Mouse (Mus musculus) heart, embryonic 11.5 days (tissue): ENCODE measurements around the gene Hsp90ab1. TPM values are rescaled to one million over a fixed set of nuclear protein-coding genes. Genes with fewer than 3 reads are reported as not detected.

Experiments used
- ATAC-seq: fragments of 200-750 bp; cut with Nextera tagmentation; replicated peaks from 2 replicates; pipeline ENCODE4 v1.8.0; 2017; ENCODE audit warnings: moderate library complexity; ENCODE audit not compliant: insufficient number of reproducible peaks, low FRiP score, low TSS enrichment
- H3K27ac ChIP-seq: fragments of 300-500 bp; sonication (generic); 2 replicates; pipeline ENCODE4 v1.5.1; 2014; ENCODE audit warnings: mild to moderate bottlenecking, low read depth, low read length
- H3K27me3 ChIP-seq: fragments of 300-500 bp; sonication (generic); 2 replicates; pipeline ENCODE4 v1.6.1; 2014; ENCODE audit warnings: mild to moderate bottlenecking, low read length, mixed read lengths; ENCODE audit not compliant: control insufficient read depth, insufficient read depth
- H3K36me3 ChIP-seq: fragments of 300-500 bp; sonication (generic); 2 replicates; pipeline ENCODE4 v1.6.1; 2014; ENCODE audit warnings: mild to moderate bottlenecking, low read length, moderate library complexity, mixed read lengths; ENCODE audit not compliant: control insufficient read depth, insufficient read depth
- H3K4me1 ChIP-seq: fragments of 300-500 bp; sonication (generic); 2 replicates; pipeline ENCODE4 v1.6.1; 2014; ENCODE audit warnings: low read length; ENCODE audit not compliant: control insufficient read depth, insufficient read depth
- H3K4me2 ChIP-seq: fragments of 300-500 bp; sonication (generic); 2 replicates; pipeline ENCODE4 v1.6.1; 2014; ENCODE audit warnings: mild to moderate bottlenecking, moderate library complexity
- H3K4me3 ChIP-seq: fragments of 300-500 bp; sonication (generic); 2 replicates; pipeline ENCODE4 v1.5.1; 2014; ENCODE audit warnings: low read depth, low read length
- H3K9ac ChIP-seq: fragments of 300-500 bp; sonication (generic); 2 replicates; pipeline ENCODE4 v1.6.1; 2014; ENCODE audit warnings: mild to moderate bottlenecking, low read depth, low read length, moderate library complexity
- H3K9me3 ChIP-seq: fragments of 300-500 bp; sonication (generic); replicated peaks from 2 replicates; pipeline ENCODE4 v1.6.1; 2016; ENCODE audit warnings: low read length; ENCODE audit not compliant: control insufficient read depth
- WGBS: fragments of 180-500 bp; shearing (Covaris S2); extraction: QIAGEN DNeasy Blood & Tissue Kit; methylation state at CpG from one replicate; pipeline ENCODE4 v1.1.7; 2014; ENCODE audit not compliant: insufficient replicate concordance; 5-methylcytosine and 5-hydroxymethylcytosine counted together
- polyA plus RNA-seq: library from polyadenylated mRNA; unstranded; fragments of >200 nt; fragmentation: Nextera tagmentation; extraction: Ambion mirVana; gene quantifications from 2 replicates; pipeline ENCODE4 v1.2.1, GENCODE M21; 2014

Hsp90ab1 gene
- polyA plus RNA-seq, 1 experiment from 2014 or later = 1,495 TPM

- peak; percentile 57; the same call in 1 of the 2 replicates for ATAC-seq
- WGBS = 26% methylated on average over 5 of the region's 5 CpGs
- Histone ChIP-seq H3K4me1 (peaks cover 9% of the 10 kb centered on the region), H3K4me2 (peak overlapping the region; percentile 9; the same call in 1 of the 2 replicates), H3K4me3 (no peak overlapping the region), H3K36me3 (no peaks in the 10 kb centered on the region), H3K9me3 (no peaks in the 10 kb centered on the region), H3K27ac (peak overlapping the region; percentile 62), H3K27me3 (no peaks in the 10 kb centered on the region), H3K9ac (no peak overlapping the region)
These were observed 37.2 kb upstream of the Hsp90ab1 start for GRCm38 (mm10) chr17:45610144-45610866.

DNA sequence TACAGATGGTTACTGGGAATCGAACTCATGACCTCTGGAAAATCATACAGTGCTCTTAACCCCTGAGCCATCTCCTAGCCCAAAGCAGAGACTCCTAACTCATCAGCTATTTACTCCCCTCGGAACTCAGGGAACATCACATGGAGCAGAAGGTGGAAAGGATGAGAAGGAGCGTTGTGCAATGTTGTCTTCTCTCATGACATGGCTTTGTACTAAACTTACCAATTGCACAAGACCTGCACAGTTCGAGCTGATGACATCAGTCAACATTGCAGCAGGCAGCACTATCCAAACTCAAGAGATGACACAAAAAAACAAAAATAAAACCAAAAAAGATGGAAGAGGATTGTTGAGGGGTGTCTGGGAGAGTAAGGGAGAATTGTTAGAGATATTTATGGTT, 35.3 kb upstream of the Hsp90ab1 start:
- no peak overlapping the region for H3K27ac ChIP-seq
- ATAC-seq = no peak
- no peak overlapping the region for H3K4me2 ChIP-seq
- H3K4me3 ChIP-seq = no peak overlapping the region
- WGBS = 88% methylated on average over 4 of the region's 4 CpGs
- H3K4me1 ChIP-seq = peaks cover 9% of the 10 kb centered on the region
- no peaks in the 10 kb centered on the region for H3K9me3 ChIP-seq
- no peaks in the 10 kb centered on the region for H3K36me3 ChIP-seq
- no peak overlapping the region for H3K9ac ChIP-seq
- no peaks in the 10 kb centered on the region for H3K27me3 ChIP-seq

DNA sequence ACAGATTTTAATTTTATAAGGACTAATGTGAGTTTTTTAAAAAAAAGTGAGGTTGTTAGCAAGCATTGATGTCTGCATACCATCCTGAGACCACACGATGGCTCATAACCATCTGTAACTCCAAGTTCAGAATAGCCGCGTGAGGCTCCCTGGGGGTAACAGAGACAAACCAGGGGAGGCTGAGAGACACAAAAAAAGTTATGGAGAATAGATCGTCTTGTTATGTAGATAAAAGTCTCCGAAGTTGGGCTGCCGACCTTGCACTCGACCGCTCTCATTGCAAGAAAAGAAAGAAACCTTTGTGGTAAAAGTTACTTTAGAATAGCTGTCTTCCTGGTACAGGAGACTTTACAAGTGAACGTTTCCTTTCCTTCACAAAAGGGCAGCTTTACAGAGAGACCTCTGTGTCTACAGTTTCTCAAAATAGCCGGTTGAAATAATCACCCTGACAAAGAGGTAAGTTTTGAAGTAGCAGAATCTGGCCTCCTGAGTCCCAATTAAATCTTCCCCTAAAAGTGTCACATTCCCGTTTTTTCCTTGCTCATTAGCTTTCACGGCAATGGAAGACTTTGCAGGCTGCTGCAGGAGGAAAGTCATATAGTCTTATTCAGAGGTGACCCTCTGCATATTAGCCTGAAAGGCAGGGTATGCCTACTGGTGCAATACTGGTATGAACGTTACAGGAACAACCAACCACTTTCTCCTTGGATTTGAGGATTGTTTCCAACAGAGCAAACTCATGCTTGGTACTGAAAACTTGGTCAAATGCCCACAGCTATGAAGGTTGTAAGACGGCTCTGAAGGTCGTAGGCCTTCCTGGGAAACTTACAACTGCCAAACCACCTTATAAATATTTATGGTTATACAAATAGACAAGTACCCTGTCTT, 34.2 kb upstream of the Hsp90ab1 start:
- H3K4me3 ChIP-seq = no peak overlapping the region
- H3K27me3 ChIP-seq = no peaks in the 10 kb centered on the region
- WGBS = 77% methylated on average over 15 of the region's 15 CpGs
- no peaks in the 10 kb centered on the region for H3K9me3 ChIP-seq
- ATAC-seq = no peak
- H3K4me2 ChIP-seq = no peak overlapping the region
- H3K4me1 ChIP-seq = peaks cover 9% of the 10 kb centered on the region
- no peaks in the 10 kb centered on the region for H3K36me3 ChIP-seq
- no peak overlapping the region for H3K27ac ChIP-seq
- H3K9ac ChIP-seq = no peak overlapping the region

GRCm38 (mm10) chr17:45602984-45603383, 29.9 kb upstream of the Hsp90ab1 start:
- Histone ChIP-seq H3K4me2 (no peak overlapping the region), H3K36me3 (no peaks in the 10 kb centered on the region), H3K27ac (no peak overlapping the region), H3K4me3 (no peak overlapping the region), H3K4me1 (peaks cover 25% of the 10 kb centered on the region), H3K27me3 (0 out of 2 replicates have a peak, but pooled peaks cover 3% of the 10 kb centered on the region), H3K9me3 (no peaks in the 10 kb centered on the region), H3K9ac (no peak overlapping the region)
- WGBS = 80% methylated on average over 3 of the region's 3 CpGs
- ATAC-seq = no peak

DNA sequence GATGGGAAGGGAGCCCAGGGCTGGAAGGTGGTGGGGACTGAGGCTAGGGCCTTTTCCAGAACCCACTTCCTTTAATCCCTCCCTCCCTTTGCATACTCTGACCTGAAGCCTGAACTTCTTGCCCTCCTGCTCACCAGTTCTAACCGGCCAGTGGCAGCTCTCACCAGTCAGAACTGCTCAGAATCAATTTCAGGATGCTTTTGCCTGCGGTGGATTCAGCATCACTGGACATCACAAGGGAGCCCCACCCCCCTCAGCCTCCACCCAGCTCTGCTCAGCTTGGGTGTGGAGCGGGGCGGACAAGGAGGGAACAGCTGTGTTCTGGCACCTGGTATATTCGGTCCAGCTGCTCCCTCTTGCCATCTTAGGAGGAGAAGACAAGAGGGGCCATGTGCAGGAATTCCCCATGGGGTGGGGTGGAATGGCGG, 28.8 kb upstream of the Hsp90ab1 start, which contains the start of gene Mymx:
Gene Mymx (minus strand): TSS at position 226 of the 428 bp plus-strand sequence.
- no peaks in the 10 kb centered on the region for H3K9me3 ChIP-seq
- H3K4me2 ChIP-seq = peak within 1 kb of the TSS; percentile 58
- 0 out of 2 replicates have a peak, but pooled peaks have one; percentile 61 for ATAC-seq
- peak within 1 kb of the TSS; percentile 35; the same call in 1 of the 2 replicates for H3K27ac ChIP-seq
- peaks cover 29% of the 10 kb centered on the region for H3K4me1 ChIP-seq
- WGBS = 41% methylated on average over 6 of the region's 6 CpGs
- peak within 1 kb of the TSS; percentile 62 for H3K9ac ChIP-seq
- H3K36me3 ChIP-seq = no peaks in the 10 kb centered on the region
- 0 out of 2 replicates have a peak, but pooled peaks cover 3% of the 10 kb centered on the region for H3K27me3 ChIP-seq
- H3K4me3 ChIP-seq = peak within 1 kb of the TSS; percentile 22

- no peak for ATAC-seq
- Histone ChIP-seq H3K9ac (peak overlapping the region; percentile 62), H3K4me2 (peak overlapping the region; percentile 58), H3K4me1 (peaks cover 34% of the 10 kb centered on the region), H3K9me3 (no peaks in the 10 kb centered on the region), H3K27ac (peak overlapping the region; percentile 35; the same call in 1 of the 2 replicates), H3K27me3 (0 out of 2 replicates have a peak, but pooled peaks cover 3% of the 10 kb centered on the region), H3K36me3 (no peaks in the 10 kb centered on the region), H3K4me3 (peak overlapping the region; percentile 22)
- 8% methylated on average over 22 of the region's 22 CpGs for WGBS
These were observed 28.3 kb upstream of the Hsp90ab1 start for GRCm38 (mm10) chr17:45601325-45601724.

DNA sequence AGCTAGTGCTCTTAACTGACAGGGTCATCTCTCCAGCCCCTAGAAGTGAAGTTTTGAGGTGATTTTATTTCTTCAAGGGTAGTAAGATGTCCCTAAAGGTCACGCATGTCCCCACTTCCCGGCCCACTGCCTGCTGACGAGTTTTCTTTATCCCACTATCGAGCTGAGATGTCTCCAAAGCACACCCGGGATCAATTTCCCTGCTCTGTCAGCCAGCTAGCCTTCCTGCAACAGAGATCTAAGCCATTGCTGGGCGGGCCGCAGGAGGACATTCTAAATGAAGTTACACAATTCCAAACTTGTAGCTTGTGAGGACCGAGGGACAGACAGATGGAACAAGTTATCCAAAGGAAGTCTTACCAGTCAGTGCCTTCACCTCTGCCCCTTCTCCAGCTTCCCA, 27.2 kb upstream of the Hsp90ab1 start:
- no peaks in the 10 kb centered on the region for H3K9me3 ChIP-seq
- peaks cover 41% of the 10 kb centered on the region for H3K4me1 ChIP-seq
- ATAC-seq = no peak
- H3K27me3 ChIP-seq = 0 out of 2 replicates have a peak, but pooled peaks cover 3% of the 10 kb centered on the region
- H3K36me3 ChIP-seq = no peaks in the 10 kb centered on the region
- no peak overlapping the region for H3K4me3 ChIP-seq
- H3K27ac ChIP-seq = no peak overlapping the region
- no peak overlapping the region; the same call in 1 of the 2 replicates for H3K4me2 ChIP-seq
- 60% methylated on average over 8 of the region's 8 CpGs for WGBS
- no peak overlapping the region for H3K9ac ChIP-seq

DNA sequence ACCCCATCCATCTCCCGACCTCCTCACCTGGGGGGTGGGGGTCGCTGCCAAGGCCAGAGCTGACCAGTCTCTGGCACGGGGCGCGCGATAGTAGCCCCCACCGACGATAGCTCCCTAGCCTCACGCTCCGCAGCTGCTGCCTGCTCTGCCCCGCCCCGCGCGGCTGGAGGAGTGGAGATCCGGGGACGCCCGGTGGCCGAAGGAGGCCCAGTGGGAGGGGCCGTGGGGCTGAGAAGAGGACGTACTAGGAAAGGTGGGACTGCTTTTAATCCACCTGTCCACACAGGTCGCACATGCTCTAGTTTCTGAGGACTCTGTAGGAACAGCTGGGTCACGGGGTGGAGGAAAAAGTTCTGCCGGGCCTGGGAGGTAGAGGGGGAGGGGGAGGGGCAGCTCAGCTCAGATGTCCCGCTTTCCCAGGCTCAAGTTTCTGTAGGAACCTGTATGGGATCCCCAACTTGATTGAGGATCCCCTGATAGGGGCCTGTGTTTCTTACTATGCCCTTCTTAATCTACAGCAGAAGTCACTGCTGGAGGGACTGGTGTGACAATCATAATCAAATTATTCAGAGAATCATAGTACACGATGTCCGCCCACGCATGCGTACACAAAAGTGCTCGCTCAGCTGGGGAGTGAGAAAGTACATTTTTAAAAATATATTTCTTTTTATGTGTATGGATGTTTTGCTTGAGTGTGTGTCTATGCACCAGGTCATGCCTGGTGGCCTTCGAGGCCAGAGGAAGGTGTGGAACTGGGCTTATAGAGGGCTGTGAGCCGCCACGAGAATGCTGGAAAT, 26.6 kb upstream of the Hsp90ab1 start, which contains the start of gene Slc29a1:
Gene Slc29a1 (minus strand): TSS at position 161 of the 797 bp plus-strand sequence.
- 16% methylated on average over 32 of the region's 32 CpGs for WGBS
- Histone ChIP-seq H3K36me3 (no peaks in the 10 kb centered on the region), H3K4me3 (peak within 1 kb of the TSS; percentile 44), H3K4me2 (peak within 1 kb of the TSS; percentile 81), H3K4me1 (peaks cover 46% of the 10 kb centered on the region), H3K27ac (no peak within 1 kb of the TSS), H3K9ac (peak within 1 kb of the TSS; percentile 64), H3K27me3 (peaks cover 5% of the 10 kb centered on the region), H3K9me3 (no peaks in the 10 kb centered on the region)
- ATAC-seq = peak; percentile 68
